Mouse (Mus musculus) lung, postnatal 4 days (tissue): ENCODE measurements at regions not wholly inside any gene's neighbourhood (a gene's known extent, or its start where the extent isn't known, plus 50 kb on each side); places are given as distances from the start of the nearest gene placed in this dataset.
"Not testable (repeated sequence)": the region's sequence is repeated elsewhere in the genome, so short reads cannot be mapped to it uniquely, and the experiment has no call there.

ENCODE experiments used
- DNase-seq, 2 experiments: peaks; one replicate each; pipeline ENCODE4 v3.0.0; 2021

DNA sequence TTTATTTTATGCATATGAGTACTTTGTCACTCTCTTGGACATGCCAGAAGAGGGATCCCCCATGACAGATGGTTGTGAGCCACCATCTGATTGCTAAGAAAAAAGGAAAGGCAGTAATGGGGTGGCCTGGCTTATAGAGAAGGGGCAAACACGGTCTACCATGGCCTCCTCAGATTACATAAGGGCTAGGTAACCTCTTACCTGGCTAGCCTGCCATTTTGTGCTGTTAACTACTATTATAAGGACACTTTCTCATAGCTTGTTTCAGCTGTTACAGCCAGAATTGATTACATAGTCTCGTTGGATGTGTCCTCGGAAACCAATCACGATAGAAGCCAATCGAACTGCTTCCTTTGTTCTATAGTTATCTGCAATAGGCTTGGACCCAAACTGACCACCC is 60.9 kb upstream of the Gm14496 start:
- DNase-seq: no peak

DNA sequence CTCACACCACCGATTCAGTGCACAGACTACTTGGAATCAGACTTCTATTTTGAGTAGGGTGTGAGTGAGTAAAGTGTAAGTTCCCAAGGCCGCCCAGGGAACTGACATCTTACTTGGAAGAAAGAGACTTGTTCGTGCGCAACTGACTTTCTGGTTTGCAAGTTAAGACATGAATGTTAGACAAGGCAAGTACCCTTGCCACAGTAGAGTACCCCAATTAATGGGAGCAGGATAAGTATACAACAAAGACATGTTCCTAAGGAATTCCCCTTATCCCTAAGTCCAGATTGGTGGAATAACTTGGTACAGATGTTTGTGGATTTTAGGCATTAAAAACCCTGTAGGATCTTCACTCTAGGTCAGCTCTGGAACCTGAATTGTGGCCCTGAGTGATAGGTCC is 60.4 kb upstream of the Gm14496 start:
- DNase-seq: not testable (repeated sequence)

DNA sequence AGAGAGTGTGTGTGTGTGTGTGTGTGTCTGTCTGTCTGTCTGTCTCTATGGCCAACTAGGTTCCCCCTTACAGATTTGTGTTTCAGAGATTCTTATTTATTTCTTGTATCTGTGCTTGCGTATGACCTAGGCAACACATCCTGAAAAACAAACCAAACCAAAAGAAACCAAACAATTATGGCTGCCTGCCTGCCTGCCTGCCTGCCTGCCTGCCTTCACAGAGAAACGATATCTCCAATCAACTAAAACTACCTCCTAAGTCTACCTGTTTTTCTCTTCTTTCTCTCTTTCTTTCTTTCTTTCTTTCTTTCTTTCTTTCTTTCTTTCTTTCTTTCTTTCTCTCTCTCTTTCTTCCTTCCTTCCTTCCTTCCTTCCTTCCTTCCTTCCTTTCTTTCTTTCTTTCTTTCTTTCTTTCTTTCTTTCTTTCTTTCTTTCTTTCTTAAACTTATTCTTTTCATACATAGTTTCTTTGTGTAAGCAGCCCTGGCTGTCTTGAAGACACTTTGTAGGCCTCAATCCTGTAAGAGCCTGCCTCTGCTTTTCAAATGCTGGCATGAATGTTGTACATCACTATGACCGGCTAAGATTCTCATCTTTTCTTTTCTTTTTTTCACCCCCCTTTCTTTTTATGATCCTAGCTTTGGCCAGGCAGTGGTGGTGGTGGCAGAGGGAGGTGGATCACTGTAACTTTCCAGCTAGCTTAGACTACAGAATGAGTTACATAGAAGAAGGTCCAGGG is 59.7 kb upstream of the Gm14496 start:
- peak; percentile 27 to 33 for DNase-seq

DNA sequence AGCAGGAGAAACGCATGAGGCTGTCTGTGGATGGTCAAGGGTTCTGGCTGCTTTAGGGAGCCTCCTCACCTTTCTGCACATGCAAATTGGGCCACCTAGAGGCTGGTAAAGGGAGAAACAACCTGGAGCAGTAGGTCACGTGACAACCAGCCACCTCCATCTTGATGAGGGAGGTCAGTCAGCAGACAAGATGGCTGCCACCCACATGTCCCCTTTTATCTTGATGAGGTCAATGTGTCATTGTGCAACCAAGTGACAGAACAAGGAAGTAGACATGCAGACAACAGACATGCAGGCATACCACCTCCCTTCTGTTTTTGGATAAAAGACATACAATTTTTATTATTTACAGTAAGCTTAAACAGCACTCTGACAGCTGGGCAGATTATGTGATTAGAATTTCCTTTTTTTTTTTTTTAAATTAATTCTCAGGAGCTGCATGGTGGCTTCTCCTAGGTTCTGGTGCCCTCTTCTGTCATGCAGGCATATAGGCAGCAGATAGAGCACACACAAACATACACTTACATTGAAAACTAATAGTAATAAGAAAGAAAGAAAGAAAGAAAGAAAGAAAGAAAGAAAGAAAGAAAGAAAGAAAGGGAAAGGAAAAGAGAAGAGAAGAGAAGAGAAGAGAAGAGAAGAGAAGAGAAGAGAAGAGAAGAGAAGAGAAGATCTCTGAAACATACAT is 58.9 kb upstream of the Gm14496 start:
- DNase-seq: no peak
